Comparison of ENCODE assay signal across 8 mouse cellular contexts in the genomic region with DNA sequence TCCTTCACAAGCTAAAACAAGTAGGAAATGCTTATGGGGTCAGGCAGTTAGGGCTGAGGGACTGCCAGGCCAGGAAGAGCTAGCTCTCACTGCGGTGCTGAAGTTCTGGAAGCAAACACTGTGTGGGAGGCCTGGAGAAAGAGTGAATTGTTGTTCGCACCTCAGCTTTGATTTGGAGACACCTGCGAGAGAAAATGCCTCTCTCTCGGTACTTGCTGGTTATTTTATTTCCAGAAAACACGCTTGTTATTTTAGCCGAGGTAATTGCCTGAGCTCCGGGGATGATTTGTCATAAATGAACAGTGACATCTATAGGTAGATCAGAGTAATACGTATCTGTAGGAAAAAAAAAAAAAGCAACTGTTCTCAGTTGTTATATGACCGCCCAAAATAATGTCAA.
DNase-seq lines count a peak whose midpoint lies in the region; ATAC-seq and TF ChIP-seq lines count a peak whose summit lies in the region.

No protein-coding gene starts in this region.

- peak overlapping the region; percentile 21; the same call in 1 of the 2 replicates for H3K4me2 ChIP-seq in midbrain, embryonic 11.5 days

- intact Hi-C loops in heart, adult 2 months (cut with DNase I) = loop anchor here (10.0 kb wide), 1 partner anchor 1648 kb away; no protein-coding TSS in a partner anchor

- no peaks in the 10 kb centered on the region for H3K27me3 ChIP-seq in heart, adult 2 months (ENCODE audit: control insufficient read depth, insufficient read depth, low read length)
- H3K27me3 ChIP-seq in midbrain, embryonic 11.5 days (ENCODE audit: control insufficient read depth, insufficient read depth, low read length) = no peaks in the 10 kb centered on the region

- H3K79me2 ChIP-seq in heart, adult 2 months (replicated peaks; ENCODE audit: control insufficient read depth, insufficient read depth, low read length) = no peaks in the 10 kb centered on the region

- H3K27ac ChIP-seq in heart, adult 2 months = no peak overlapping the region
- no peak overlapping the region for H3K27ac ChIP-seq in midbrain, embryonic 11.5 days (ENCODE audit: low read depth, low read length)

- H3K9ac ChIP-seq in heart, adult 2 months (ENCODE audit: low read depth, low read length) = no peak overlapping the region
- no peak overlapping the region for H3K9ac ChIP-seq in midbrain, embryonic 11.5 days (ENCODE audit: low read length)

- DNase-seq in heart, adult 2 months = no peak
- no peak for DNase-seq in heart, adult 8-10 months (ENCODE audit: low spot score)
- peak; percentile 50 for DNase-seq in 416B (ENCODE audit: low read depth)
- peak; percentile 34 to 59 for DNase-seq in cerebellum, postnatal 10 days
- peak; percentile 89 for DNase-seq in midbrain, embryonic 11.5 days (ENCODE audit: low spot score, missing footprints)
- DNase-seq in gastrocnemius, adult 8-10 months (ENCODE audit: low spot score in 2 of 2) = no peak
- DNase-seq in spleen, postnatal 14 days (ENCODE audit: low spot score in 2 of 2) = no peak

- TF ChIP-seq POLR2A in heart, adult 2 months (IDR thresholded peaks at IDR 0.05; ENCODE audit: insufficient read depth, low read depth, low read length) = no peak

- no peaks in the 10 kb centered on the region for H3K9me3 ChIP-seq in midbrain, embryonic 11.5 days (ENCODE audit: control insufficient read depth, low read length)

- no peak overlapping the region for H3K4me3 ChIP-seq in heart, adult 2 months
- H3K4me3 ChIP-seq in midbrain, embryonic 11.5 days (ENCODE audit: low read depth, low read length) = no peak overlapping the region

- TF ChIP-seq CTCF in heart, adult 2 months (IDR thresholded peaks at IDR 0.05) = peak; percentile 61

- TF ChIP-seq EP300 in heart, adult 2 months (IDR thresholded peaks at IDR 0.05; ENCODE audit: insufficient read depth, low read depth, low read length) = no peak

- no peaks in the 10 kb centered on the region for H3K36me3 ChIP-seq in heart, adult 2 months (ENCODE audit: control insufficient read depth, insufficient read depth, low read length)
- H3K36me3 ChIP-seq in midbrain, embryonic 11.5 days (ENCODE audit: control insufficient read depth, insufficient read depth, low read length) = no peaks in the 10 kb centered on the region

- ATAC-seq in hematopoietic stem cell, adult 5-6 weeks (replicated peaks in 1 of 2; ENCODE audit: insufficient read depth in 1 of 2, low FRiP score in 2 of 2, low TSS enrichment in 1 of 2, low read depth in 1 of 2, poor library complexity in 2 of 2, severe bottlenecking in 2 of 2) = peak; percentile 52 to 63; a peak in 3 of 4 replicates
- no peak for ATAC-seq in midbrain, embryonic 11.5 days (ENCODE audit: low FRiP score)

- WGBS in heart, adult 2 months = 4% methylated on average over 9 of the region's 9 CpGs
- 13% methylated on average over 9 of the region's 9 CpGs for WGBS in midbrain, embryonic 11.5 days

- H3K4me1 ChIP-seq in heart, adult 2 months (ENCODE audit: control insufficient read depth, insufficient read depth, low read length) = no peaks in the 10 kb centered on the region
- H3K4me1 ChIP-seq in midbrain, embryonic 11.5 days (ENCODE audit: control insufficient read depth, insufficient read depth, low read length) = no peaks in the 10 kb centered on the region

Comparison
In these comparisons a context has a peak if more than half of its experiments do, and no peak if none do; other contexts are left out.
1. DNase-seq: peak in 416B (single experiment), cerebellum, postnatal 10 days (2 of 2) and midbrain, embryonic 11.5 days (single experiment); none in heart, adult 2 months (0 of 2), heart, adult 8-10 months (single experiment), gastrocnemius, adult 8-10 months (0 of 2) and spleen, postnatal 14 days (0 of 2).